Mouse (Mus musculus): ENCODE measurements at regions not wholly inside any gene's neighbourhood (a gene's known extent, or its start where the extent isn't known, plus 50 kb on each side); places are given as distances from the start of the nearest gene placed in this dataset.
A peak's percentile ranks its signal among the peaks of the same experiment; 100 is the strongest.
"Not testable (repeated sequence)": the region's sequence is repeated elsewhere in the genome, so short reads cannot be mapped to it uniquely, and the experiment has no call there.

GRCm38 (mm10) chr7:73688451-73688850 lies 51.7 kb upstream of the Fam174b start:
- no peak for DNase-seq (ENCODE audit: low spot score)

DNA sequence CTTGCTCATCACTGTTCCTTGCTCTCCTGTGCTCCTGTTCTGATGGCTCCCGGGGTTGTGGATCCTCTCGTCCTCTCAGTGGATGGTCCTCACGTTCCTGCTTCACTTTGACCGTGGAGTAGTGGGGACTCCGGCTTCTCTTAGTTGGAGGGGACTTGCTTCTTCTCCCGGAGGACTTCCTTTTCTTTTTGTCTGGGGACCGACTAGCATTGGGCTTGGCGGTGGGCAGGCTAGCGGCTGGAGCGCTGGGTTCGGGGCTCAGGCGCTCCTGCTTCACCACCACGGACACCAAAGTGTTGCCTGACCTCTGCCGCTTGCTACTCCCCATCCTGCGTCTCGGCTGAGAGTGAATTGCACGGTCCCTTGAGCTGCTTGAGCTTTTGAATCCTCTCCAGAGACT lies 53.9 kb upstream of the Fam174b start:
- not testable (repeated sequence) for DNase-seq (ENCODE audit: low spot score)

GRCm38 (mm10) chr7:73682756-73683155 lies 57.3 kb upstream of the Fam174b start:
- no peak for DNase-seq (ENCODE audit: low spot score)

- no peak for DNase-seq (ENCODE audit: low spot score)
Measured at GRCm38 (mm10) chr7:73670598-73670997, 69.5 kb upstream of the Fam174b start.

GRCm38 (mm10) chr7:73668791-73669190 lies 71.3 kb upstream of the Fam174b start:
- no peak for DNase-seq (ENCODE audit: low spot score)

GRCm38 (mm10) chr7:73666921-73667675 lies 73.0 kb upstream of the Fam174b start:
- peak; percentile 3 for DNase-seq (ENCODE audit: low spot score)

- no peak for DNase-seq (ENCODE audit: low spot score)
Measured at GRCm38 (mm10) chr7:73664962-73665361, 75.1 kb upstream of the Fam174b start.

- DNase-seq (ENCODE audit: low spot score) = no peak
Measured at GRCm38 (mm10) chr7:73662536-73662935, 77.6 kb upstream of the Fam174b start.

- DNase-seq (ENCODE audit: low spot score) = no peak
Measured at GRCm38 (mm10) chr7:73661901-73662300, 78.2 kb upstream of the Fam174b start.

GRCm38 (mm10) chr7:73659551-73659950 lies 80.6 kb upstream of the Fam174b start:
- no peak for DNase-seq (ENCODE audit: low spot score)

DNA sequence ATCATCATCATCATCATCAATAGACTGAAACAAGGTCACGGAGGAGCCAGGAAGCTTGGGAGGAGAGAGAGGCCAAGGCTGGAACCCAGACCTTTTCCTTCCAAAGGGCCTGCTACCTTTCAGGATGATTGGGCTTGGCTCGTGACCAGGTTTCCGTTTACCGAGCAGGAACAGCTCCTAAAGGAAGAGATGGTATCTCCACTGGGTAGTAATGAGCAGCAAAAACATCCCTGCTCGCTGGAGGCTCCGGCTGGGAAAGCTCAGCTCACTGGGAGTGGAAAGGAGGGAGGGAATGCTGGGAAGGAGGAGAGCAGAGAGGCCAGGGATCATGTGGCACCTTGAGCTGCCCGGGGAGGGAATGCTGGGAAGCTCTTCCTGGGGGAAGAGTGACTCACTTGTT lies 82.8 kb upstream of the Fam174b start:
- no peak for DNase-seq (ENCODE audit: low spot score)

DNA sequence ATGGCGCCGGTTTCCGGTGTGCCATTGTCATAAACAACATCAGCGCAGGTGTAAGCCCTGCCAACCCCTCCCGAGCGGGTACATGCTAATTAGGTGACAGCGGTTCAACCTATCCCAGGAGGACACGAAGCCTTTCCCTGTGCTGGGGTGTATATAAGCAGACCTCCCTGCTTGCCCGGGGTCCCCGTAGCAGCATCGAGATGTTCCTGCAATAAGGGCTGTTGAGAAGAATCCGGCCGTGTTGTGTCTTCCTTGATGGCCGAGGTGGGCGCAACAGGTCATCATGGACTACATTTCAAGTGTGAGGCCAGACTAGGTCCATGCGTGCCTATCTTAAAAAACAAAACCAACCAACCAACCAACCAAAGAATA lies 83.7 kb upstream of the Fam174b start:
- not testable (repeated sequence) for DNase-seq (ENCODE audit: low spot score)

- peak; percentile 38 for DNase-seq (ENCODE audit: low spot score)
Measured at GRCm38 (mm10) chr7:73655787-73656423, 84.2 kb upstream of the Fam174b start.

DNA sequence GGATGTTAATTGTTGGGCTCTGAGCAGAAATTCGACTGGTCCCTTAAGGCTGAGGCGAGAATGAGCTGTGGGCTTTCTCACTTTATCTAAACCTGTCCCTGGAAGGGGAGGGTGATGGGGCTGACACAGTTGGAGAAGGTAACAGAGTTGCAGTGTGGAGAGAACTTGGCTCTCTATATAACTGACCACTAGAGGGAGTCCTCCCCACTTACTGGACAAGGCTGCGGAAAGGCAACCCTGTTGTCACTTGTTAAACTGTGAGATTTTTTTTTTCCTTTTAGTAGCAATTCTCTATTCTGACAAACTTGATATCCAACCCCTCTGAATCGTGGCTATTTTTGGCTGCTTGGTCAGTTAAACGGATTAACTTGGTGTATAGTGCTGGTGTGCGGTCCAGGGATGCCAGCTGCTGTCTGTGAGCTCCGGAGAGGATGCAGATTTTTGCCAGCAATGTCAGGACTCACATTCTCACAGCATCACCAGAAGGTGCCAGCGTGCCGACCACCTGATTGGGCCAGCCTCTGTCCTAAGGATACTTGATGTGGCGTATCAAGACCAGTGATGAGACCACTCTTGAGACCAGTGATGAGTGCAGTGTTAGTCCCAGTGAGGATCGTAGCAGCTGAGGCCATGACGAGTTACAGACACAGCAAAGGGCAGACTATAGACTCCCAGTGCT lies 85.8 kb upstream of the Fam174b start:
- DNase-seq (ENCODE audit: low spot score) = peak; percentile 33

DNA sequence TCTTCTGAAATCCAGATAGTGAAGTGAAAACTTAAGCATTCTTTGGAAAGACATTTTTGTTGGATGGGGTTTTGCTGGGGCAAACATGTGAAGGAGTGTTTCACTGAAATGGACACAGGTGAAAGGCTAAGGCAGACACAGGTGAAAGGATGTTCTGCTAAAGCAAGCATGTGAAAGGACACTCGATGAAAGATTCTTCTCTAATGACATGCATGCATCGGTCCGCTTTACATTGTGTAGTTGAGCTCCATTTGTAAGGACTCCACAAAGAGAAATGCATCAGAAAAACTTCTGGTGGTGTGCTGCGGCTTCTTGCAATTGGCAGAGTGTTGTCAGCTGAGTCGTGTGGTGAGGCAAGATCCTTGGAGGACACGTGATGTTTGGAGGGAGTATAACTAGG lies 89.2 kb upstream of the Fam174b start:
- no peak for DNase-seq (ENCODE audit: low spot score)

DNA sequence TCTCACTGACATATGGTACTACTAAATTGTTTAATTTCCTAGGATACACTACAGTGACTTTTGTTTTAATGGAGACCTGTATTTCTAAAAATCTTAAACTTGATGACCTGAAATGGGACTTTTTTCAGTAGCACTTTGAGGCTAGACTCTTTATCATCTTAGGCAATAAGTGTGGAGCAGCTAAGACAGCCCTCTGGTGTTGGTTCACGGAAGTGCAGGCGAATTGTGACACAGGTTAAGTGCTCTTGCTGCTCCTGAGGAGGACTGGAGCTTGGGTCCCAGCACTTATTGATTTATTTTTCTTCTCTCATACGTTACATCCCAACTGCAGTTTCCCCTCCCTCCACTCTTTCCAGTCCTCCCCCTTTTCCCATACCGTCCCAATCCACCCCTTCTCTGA lies 92.1 kb upstream of the Fam174b start:
- peak; percentile 76 for DNase-seq (ENCODE audit: low spot score)

GRCm38 (mm10) chr7:73647140-73647539 lies 93.0 kb upstream of the Fam174b start:
- no peak for DNase-seq (ENCODE audit: low spot score)

DNA sequence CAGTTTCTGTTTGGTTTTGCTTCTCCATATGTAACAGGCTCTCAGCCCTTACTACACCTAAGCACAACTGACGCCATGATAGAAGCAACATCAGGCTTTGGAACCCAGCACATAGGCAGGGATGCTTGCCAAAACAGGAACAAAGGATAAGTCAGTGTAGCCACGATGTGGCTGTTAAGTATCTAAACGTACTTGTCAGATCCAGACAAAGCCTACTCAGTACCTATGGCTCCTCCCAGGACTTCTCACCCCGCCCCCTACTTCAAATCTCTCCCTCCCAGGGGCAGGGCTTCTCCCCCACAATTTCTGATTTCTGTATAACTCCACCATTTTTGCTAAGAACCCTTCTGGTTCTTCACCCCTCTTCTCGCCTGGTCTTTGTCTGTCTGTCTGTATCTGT lies 93.4 kb upstream of the Fam174b start:
- no peak for DNase-seq (ENCODE audit: low spot score)

DNA sequence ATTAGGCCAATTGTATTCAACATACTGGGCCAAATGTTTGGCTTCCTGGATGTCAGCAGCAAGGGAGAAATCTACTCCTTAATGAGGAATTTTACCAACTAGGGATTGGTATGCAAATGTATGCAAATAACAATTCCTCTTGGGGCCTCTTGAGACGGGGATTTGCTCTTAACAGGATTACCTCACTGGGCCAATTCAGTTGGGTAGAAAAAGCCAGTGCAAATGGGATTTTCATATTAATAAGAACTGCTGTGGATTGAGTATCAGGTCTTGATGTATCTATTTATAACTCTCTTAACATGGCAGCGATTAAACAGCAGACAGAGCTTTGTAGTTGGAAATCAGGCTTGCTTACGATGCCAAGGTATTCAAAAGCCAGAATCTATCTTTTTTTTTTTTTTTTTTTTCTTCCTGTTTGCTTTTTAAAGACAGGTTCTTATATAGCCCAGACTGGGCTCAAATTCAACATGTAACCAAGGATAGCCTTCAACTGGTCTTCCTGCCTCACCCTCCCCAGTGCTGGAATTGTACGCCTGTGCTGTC lies 95.7 kb upstream of the Fam174b start:
- no peak for DNase-seq (ENCODE audit: low spot score)

- no peak for DNase-seq (ENCODE audit: low spot score)
Measured at GRCm38 (mm10) chr7:73643993-73644335, 96.1 kb upstream of the Fam174b start.

DNA sequence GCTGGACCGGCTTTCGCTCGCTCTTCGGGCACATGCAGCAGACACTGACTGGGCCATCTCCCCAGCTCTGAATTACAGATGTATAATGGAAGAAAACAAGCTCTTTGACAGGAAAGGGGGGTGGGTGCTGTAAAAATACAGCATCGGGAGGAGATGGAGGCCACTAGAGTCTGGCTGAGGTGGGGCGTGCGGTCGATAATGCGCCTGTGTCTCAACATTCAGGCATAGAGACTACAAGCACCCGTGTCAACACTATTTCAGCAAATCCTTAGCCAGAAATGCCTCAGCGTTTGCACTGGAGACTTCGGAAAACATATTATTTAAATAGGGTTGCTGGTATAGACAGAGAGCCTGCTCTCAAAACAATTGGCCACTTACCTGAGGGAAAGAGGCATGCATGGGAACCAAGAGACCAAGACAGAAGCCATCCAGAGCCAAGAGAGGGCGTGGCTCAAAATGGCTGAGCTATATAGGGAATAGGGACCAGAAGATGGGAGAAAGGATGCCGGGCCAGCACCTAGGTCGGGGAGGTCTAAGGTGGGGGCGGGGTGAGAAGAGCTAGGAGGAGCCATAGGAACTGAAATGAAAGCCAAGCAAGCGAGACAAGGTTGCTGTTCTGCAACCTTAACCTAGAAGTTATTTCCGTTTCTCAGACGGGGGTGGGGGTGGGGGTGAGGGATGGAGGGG lies 96.7 kb upstream of the Fam174b start:
- DNase-seq (ENCODE audit: low spot score) = no peak

- no peak for DNase-seq (ENCODE audit: low spot score)
Measured at GRCm38 (mm10) chr7:73640194-73640593, 98.6 kb upstream of the Chd2 start.

DNA sequence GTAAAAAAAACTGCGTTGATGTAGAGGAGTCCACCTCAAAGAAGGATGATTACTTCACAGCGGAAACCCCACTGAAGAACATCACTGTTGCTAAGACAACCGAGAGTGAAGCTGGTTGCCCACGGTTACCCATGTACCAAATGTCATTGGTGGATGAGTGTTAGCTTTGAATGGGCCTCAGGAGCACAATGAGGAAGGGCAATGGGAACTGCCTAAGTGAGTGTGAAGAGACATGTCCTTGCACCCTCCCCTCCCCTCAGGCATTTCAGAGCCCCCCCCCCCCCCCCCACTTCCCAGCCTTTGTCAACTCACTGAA lies 96.1 kb upstream of the Chd2 start:
- no peak for DNase-seq (ENCODE audit: low spot score)
